Mouse (Mus musculus): ENCODE results near the gene Epn1. TPM values are rescaled to one million over a fixed set of nuclear protein-coding genes. Genes with fewer than 3 reads are reported as not detected.

The Epn1 gene
- polyA plus RNA-seq, 1 experiment from 2014 or later, result 62.9 TPM

- Histone ChIP-seq H3K27ac (no peak overlapping the region), H3K9ac (no peak overlapping the region), H3K36me3 (replicated peaks) (peaks cover 51% of the 10 kb centered on the region), H3K4me1 (peaks cover 16% of the 10 kb centered on the region), H3K9me3 (no peaks in the 10 kb centered on the region), H3K4me2 (no peak overlapping the region), H3K4me3 (replicated peaks) (no peak overlapping the region), H3K27me3 (no peaks in the 10 kb centered on the region)
- WGBS, result 91% methylated on average over 18 of the region's 18 CpGs
- no peak for ATAC-seq (ENCODE audit: low FRiP score)
Observed at GRCm38 (mm10) chr7:5083325-5084105, 3.5 kb downstream of the Epn1 start.

- H3K9me3 ChIP-seq, result no peaks in the 10 kb centered on the region
- no peak for ATAC-seq (ENCODE audit: low FRiP score)
- 100% methylated on average over 1 of the region's 1 CpGs for WGBS
- no peak overlapping the region for H3K9ac ChIP-seq
- peaks cover 16% of the 10 kb centered on the region for H3K4me1 ChIP-seq
- H3K27ac ChIP-seq, result no peak overlapping the region
- no peak overlapping the region for H3K4me3 ChIP-seq (replicated peaks)
- H3K27me3 ChIP-seq, result no peaks in the 10 kb centered on the region
- peaks cover 55% of the 10 kb centered on the region for H3K36me3 ChIP-seq (replicated peaks)
- H3K4me2 ChIP-seq, result no peak overlapping the region
Observed at GRCm38 (mm10) chr7:5085512-5085911, 5.5 kb downstream of the Epn1 start.

- Histone ChIP-seq H3K27ac (no peak overlapping the region), H3K4me2 (no peak overlapping the region), H3K4me3 (replicated peaks) (no peak overlapping the region), H3K27me3 (no peaks in the 10 kb centered on the region), H3K9ac (no peak overlapping the region), H3K9me3 (no peaks in the 10 kb centered on the region), H3K36me3 (replicated peaks) (peaks cover 67% of the 10 kb centered on the region), H3K4me1 (peaks cover 2% of the 10 kb centered on the region)
- WGBS, result 80% methylated on average over 5 of the region's 5 CpGs
- no peak for ATAC-seq (ENCODE audit: low FRiP score)
Observed at GRCm38 (mm10) chr7:5086921-5087440, 6.9 kb downstream of the Epn1 start.

GRCm38 (mm10) chr7:5087886-5088285, 7.9 kb downstream of the Epn1 start:
- 91% methylated on average over 4 of the region's 4 CpGs for WGBS
- no peak overlapping the region for H3K4me3 ChIP-seq (replicated peaks)
- H3K4me1 ChIP-seq, result no peaks in the 10 kb centered on the region; the same call in 1 of the 2 replicates
- no peak overlapping the region for H3K27ac ChIP-seq
- no peaks in the 10 kb centered on the region for H3K9me3 ChIP-seq
- H3K4me2 ChIP-seq, result no peak overlapping the region
- no peak for ATAC-seq (ENCODE audit: low FRiP score)
- peaks cover 70% of the 10 kb centered on the region for H3K36me3 ChIP-seq (replicated peaks)
- H3K27me3 ChIP-seq, result no peaks in the 10 kb centered on the region
- no peak overlapping the region for H3K9ac ChIP-seq

- Histone ChIP-seq H3K4me1 (no peaks in the 10 kb centered on the region), H3K4me3 (replicated peaks) (no peak overlapping the region), H3K36me3 (replicated peaks) (peaks cover 76% of the 10 kb centered on the region), H3K27me3 (no peaks in the 10 kb centered on the region), H3K9me3 (no peaks in the 10 kb centered on the region), H3K27ac (no peak overlapping the region), H3K9ac (no peak overlapping the region), H3K4me2 (no peak overlapping the region)
- 97% methylated on average over 15 of the region's 15 CpGs for WGBS
- no peak for ATAC-seq (ENCODE audit: low FRiP score)
Observed at GRCm38 (mm10) chr7:5089853-5090252, 9.8 kb downstream of the Epn1 start.

- no peak for ATAC-seq (ENCODE audit: low FRiP score)
- Histone ChIP-seq H3K9me3 (no peaks in the 10 kb centered on the region), H3K4me3 (replicated peaks) (no peak overlapping the region), H3K4me2 (no peak overlapping the region), H3K27me3 (no peaks in the 10 kb centered on the region), H3K36me3 (replicated peaks) (peaks cover 77% of the 10 kb centered on the region), H3K27ac (no peak overlapping the region), H3K4me1 (no peaks in the 10 kb centered on the region), H3K9ac (no peak overlapping the region)
- WGBS, result 92% methylated on average over 15 of the region's 15 CpGs
Observed at GRCm38 (mm10) chr7:5091008-5091728, 11.1 kb downstream of the Epn1 start.

- Histone ChIP-seq H3K4me3 (replicated peaks) (no peak overlapping the region), H3K27ac (no peak overlapping the region), H3K36me3 (replicated peaks) (peaks cover 83% of the 10 kb centered on the region), H3K9ac (no peak overlapping the region), H3K4me1 (no peaks in the 10 kb centered on the region), H3K4me2 (no peak overlapping the region), H3K27me3 (no peaks in the 10 kb centered on the region), H3K9me3 (no peaks in the 10 kb centered on the region)
- WGBS, result 79% methylated on average over 6 of the region's 6 CpGs
- ATAC-seq (ENCODE audit: low FRiP score), result no peak
Observed at GRCm38 (mm10) chr7:5092381-5092780, 12.3 kb downstream of the Epn1 start.

GRCm38 (mm10) chr7:5092831-5093510, 12.9 kb downstream of the Epn1 start:
- no peaks in the 10 kb centered on the region for H3K27me3 ChIP-seq
- H3K4me1 ChIP-seq, result no peaks in the 10 kb centered on the region
- WGBS, result 86% methylated on average over 21 of the region's 21 CpGs
- no peak overlapping the region for H3K4me3 ChIP-seq (replicated peaks)
- no peak overlapping the region for H3K9ac ChIP-seq
- H3K36me3 ChIP-seq (replicated peaks), result peaks cover 83% of the 10 kb centered on the region
- H3K9me3 ChIP-seq, result no peaks in the 10 kb centered on the region
- H3K4me2 ChIP-seq, result no peak overlapping the region
- no peak overlapping the region for H3K27ac ChIP-seq
- ATAC-seq (ENCODE audit: low FRiP score), result no peak

GRCm38 (mm10) chr7:5098769-5099168, 18.7 kb downstream of the Epn1 start:
- ATAC-seq (ENCODE audit: low FRiP score), result no peak
- Histone ChIP-seq H3K9ac (no peak overlapping the region), H3K4me3 (replicated peaks) (no peak overlapping the region), H3K27me3 (no peaks in the 10 kb centered on the region), H3K4me1 (no peaks in the 10 kb centered on the region), H3K9me3 (no peaks in the 10 kb centered on the region), H3K4me2 (no peak overlapping the region), H3K27ac (no peak overlapping the region), H3K36me3 (replicated peaks) (peaks cover 55% of the 10 kb centered on the region)
- 93% methylated on average over 5 of the region's 5 CpGs for WGBS

- Histone ChIP-seq H3K9me3 (no peaks in the 10 kb centered on the region), H3K4me2 (no peak overlapping the region), H3K27me3 (no peaks in the 10 kb centered on the region), H3K4me3 (replicated peaks) (no peak overlapping the region), H3K9ac (no peak overlapping the region), H3K27ac (no peak overlapping the region), H3K36me3 (replicated peaks) (peaks cover 44% of the 10 kb centered on the region), H3K4me1 (no peaks in the 10 kb centered on the region)
- no peak for ATAC-seq (ENCODE audit: low FRiP score)
- 91% methylated on average over 3 of the region's 3 CpGs for WGBS
Observed at GRCm38 (mm10) chr7:5099796-5100195, 19.8 kb downstream of the Epn1 start.

GRCm38 (mm10) chr7:5101066-5101663, 21.1 kb downstream of the Epn1 start:
- Histone ChIP-seq H3K9me3 (no peaks in the 10 kb centered on the region), H3K36me3 (replicated peaks) (peaks cover 31% of the 10 kb centered on the region), H3K9ac (no peak overlapping the region), H3K27ac (no peak overlapping the region), H3K4me1 (no peaks in the 10 kb centered on the region), H3K27me3 (no peaks in the 10 kb centered on the region), H3K4me3 (replicated peaks) (no peak overlapping the region), H3K4me2 (no peak overlapping the region)
- ATAC-seq (ENCODE audit: low FRiP score), result no peak
- 87% methylated on average over 10 of the region's 10 CpGs for WGBS

GRCm38 (mm10) chr7:5102564-5102963, 22.5 kb downstream of the Epn1 start:
- Histone ChIP-seq H3K4me2 (no peak overlapping the region), H3K27me3 (no peaks in the 10 kb centered on the region), H3K9me3 (no peaks in the 10 kb centered on the region), H3K4me3 (replicated peaks) (no peak overlapping the region), H3K27ac (no peak overlapping the region), H3K9ac (no peak overlapping the region), H3K4me1 (no peaks in the 10 kb centered on the region), H3K36me3 (replicated peaks) (peaks cover 17% of the 10 kb centered on the region)
- WGBS, result 84% methylated on average over 2 of the region's 2 CpGs
- no peak for ATAC-seq (ENCODE audit: low FRiP score)

Data from forebrain, embryonic 12.5 days (tissue).